Mouse (Mus musculus): ENCODE results near the gene Foxk1. TPM values are rescaled to one million over a fixed set of nuclear protein-coding genes. Genes with fewer than 3 reads are reported as not detected.

The Foxk1 gene
- total RNA-seq, 1 experiment, result 10.7 TPM

GRCm38 (mm10) chr5:142486654-142487053 is 85.4 kb downstream of the Foxk1 start:
- peak overlapping the region in 1 of 2 experiments; percentile 10; a peak in 1 of 4 replicates for H3K4me3 ChIP-seq (ENCODE audit: insufficient read depth in 1 of 2, low read depth in 1 of 2, low read length in 2 of 2, poor library complexity in 1 of 2, severe bottlenecking in 1 of 2)
- no peak overlapping the region for H3K27ac ChIP-seq (ENCODE audit: insufficient read depth, low read depth, low read length, poor library complexity, severe bottlenecking)
- no peaks in the 10 kb centered on the region for H3K9me3 ChIP-seq (ENCODE audit: control insufficient read depth, insufficient read depth, low read depth, low read length)
- in situ Hi-C loops (cut with MboI; ENCODE audit: low sequenced_read_pairs in 2 of 2, unreplicated experiment in 2 of 2), result no loop called here
- H3K4me1 ChIP-seq (ENCODE audit: control insufficient read depth in 2 of 2, insufficient read depth in 2 of 2, low read length in 2 of 2, poor library complexity in 1 of 2), result peaks cover 0 to 28% of the 10 kb centered on the region in 2 experiments; a peak in 2 of 4 replicates
- no peaks in the 10 kb centered on the region for H3K36me3 ChIP-seq (ENCODE audit: control insufficient read depth, insufficient read depth, low read length, poor library complexity, severe bottlenecking)
- H3K9ac ChIP-seq (ENCODE audit: insufficient read depth, low read depth, low read length, poor library complexity, severe bottlenecking), result no peak overlapping the region
- no peak for TF ChIP-seq ZC3H11A (IDR thresholded peaks at IDR 0.05; ENCODE audit: borderline replicate concordance, low read depth, low read length)
- no peak for TF ChIP-seq CHD2 (IDR thresholded peaks at IDR 0.05; ENCODE audit: low read depth, low read length)
- no peak for TF ChIP-seq ZNF384 (IDR thresholded peaks at IDR 0.05; ENCODE audit: low read depth, low read length)
- no peak for TF ChIP-seq HCFC1 (IDR thresholded peaks at IDR 0.05; ENCODE audit: borderline replicate concordance, insufficient read depth, low read length)
- no peak for TF ChIP-seq MAFK (IDR thresholded peaks at IDR 0.05; ENCODE audit: insufficient read depth, low read depth, low read length)
- no peak for DNase-seq (ENCODE audit: low read depth, low spot score)

- H3K36me3 ChIP-seq (ENCODE audit: control insufficient read depth, insufficient read depth, low read length, poor library complexity, severe bottlenecking), result no peaks in the 10 kb centered on the region
- no peak overlapping the region for H3K4me3 ChIP-seq (ENCODE audit: insufficient read depth in 1 of 2, low read depth in 1 of 2, low read length in 2 of 2, poor library complexity in 1 of 2, severe bottlenecking in 1 of 2)
- no peak for TF ChIP-seq ZNF384 (IDR thresholded peaks at IDR 0.05; ENCODE audit: low read depth, low read length)
- TF ChIP-seq ZC3H11A (IDR thresholded peaks at IDR 0.05; ENCODE audit: borderline replicate concordance, low read depth, low read length), result no peak
- no peak for TF ChIP-seq MAFK (IDR thresholded peaks at IDR 0.05; ENCODE audit: insufficient read depth, low read depth, low read length)
- no peak for TF ChIP-seq HCFC1 (IDR thresholded peaks at IDR 0.05; ENCODE audit: borderline replicate concordance, insufficient read depth, low read length)
- no peak for TF ChIP-seq CHD2 (IDR thresholded peaks at IDR 0.05; ENCODE audit: low read depth, low read length)
- H3K9me3 ChIP-seq (ENCODE audit: control insufficient read depth, insufficient read depth, low read depth, low read length), result no peaks in the 10 kb centered on the region
- peaks cover 0 to 20% of the 10 kb centered on the region in 2 experiments; a peak in 2 of 4 replicates for H3K4me1 ChIP-seq (ENCODE audit: control insufficient read depth in 2 of 2, insufficient read depth in 2 of 2, low read length in 2 of 2, poor library complexity in 1 of 2)
- DNase-seq (ENCODE audit: low read depth, low spot score), result no peak
- no peak overlapping the region for H3K27ac ChIP-seq (ENCODE audit: insufficient read depth, low read depth, low read length, poor library complexity, severe bottlenecking)
- H3K9ac ChIP-seq (ENCODE audit: insufficient read depth, low read depth, low read length, poor library complexity, severe bottlenecking), result no peak overlapping the region
- in situ Hi-C loops (cut with MboI; ENCODE audit: low sequenced_read_pairs in 2 of 2, unreplicated experiment in 2 of 2), result no loop called here
Measured at GRCm38 (mm10) chr5:142489955-142490707, 88.8 kb downstream of the Foxk1 start.

- no peak for TF ChIP-seq ZC3H11A (IDR thresholded peaks at IDR 0.05; ENCODE audit: borderline replicate concordance, low read depth, low read length)
- Histone ChIP-seq H3K4me3 (ENCODE audit: insufficient read depth in 1 of 2, low read depth in 1 of 2, low read length in 2 of 2, poor library complexity in 1 of 2, severe bottlenecking in 1 of 2) (no peak overlapping the region), H3K27ac (ENCODE audit: insufficient read depth, low read depth, low read length, poor library complexity, severe bottlenecking) (no peak overlapping the region), H3K9ac (ENCODE audit: insufficient read depth, low read depth, low read length, poor library complexity, severe bottlenecking) (no peak overlapping the region), H3K9me3 (ENCODE audit: control insufficient read depth, insufficient read depth, low read depth, low read length) (no peaks in the 10 kb centered on the region), H3K36me3 (ENCODE audit: control insufficient read depth, insufficient read depth, low read length, poor library complexity, severe bottlenecking) (no peaks in the 10 kb centered on the region; the same call in 1 of the 2 replicates), H3K4me1 (ENCODE audit: control insufficient read depth in 2 of 2, insufficient read depth in 2 of 2, low read length in 2 of 2, poor library complexity in 1 of 2) (peaks cover 0 to 10% of the 10 kb centered on the region in 2 experiments; a peak in 1 of 4 replicates)
- no peak for DNase-seq (ENCODE audit: low read depth, low spot score)
- in situ Hi-C loops (cut with MboI; ENCODE audit: low sequenced_read_pairs in 2 of 2, unreplicated experiment in 2 of 2), result no loop called here
Measured at GRCm38 (mm10) chr5:142493307-142493706, 92.0 kb downstream of the Foxk1 start.

- Histone ChIP-seq H3K36me3 (ENCODE audit: control insufficient read depth, insufficient read depth, low read length, poor library complexity, severe bottlenecking) (no peaks in the 10 kb centered on the region; the same call in 1 of the 2 replicates), H3K4me3 (ENCODE audit: insufficient read depth in 1 of 2, low read depth in 1 of 2, low read length in 2 of 2, poor library complexity in 1 of 2, severe bottlenecking in 1 of 2) (no peak overlapping the region), H3K4me1 (ENCODE audit: control insufficient read depth in 2 of 2, insufficient read depth in 2 of 2, low read length in 2 of 2, poor library complexity in 1 of 2) (peaks cover 0 to 13% of the 10 kb centered on the region in 2 experiments; a peak in 1 of 4 replicates), H3K9me3 (ENCODE audit: control insufficient read depth, insufficient read depth, low read depth, low read length) (no peaks in the 10 kb centered on the region), H3K9ac (ENCODE audit: insufficient read depth, low read depth, low read length, poor library complexity, severe bottlenecking) (no peak overlapping the region), H3K27ac (ENCODE audit: insufficient read depth, low read depth, low read length, poor library complexity, severe bottlenecking) (no peak overlapping the region)
- DNase-seq (ENCODE audit: low read depth, low spot score), result no peak
- no peak for TF ChIP-seq CHD2 (IDR thresholded peaks at IDR 0.05; ENCODE audit: low read depth, low read length)
- TF ChIP-seq MAFK (IDR thresholded peaks at IDR 0.05; ENCODE audit: insufficient read depth, low read depth, low read length), result no peak
- in situ Hi-C loops (cut with MboI; ENCODE audit: low sequenced_read_pairs in 2 of 2, unreplicated experiment in 2 of 2), result no loop called here
Measured at GRCm38 (mm10) chr5:142495321-142496096, 94.2 kb downstream of the Foxk1 start.
